Mouse (Mus musculus): ENCODE data around the gene Cnpy1. TPM values are rescaled to one million over a fixed set of nuclear protein-coding genes. Genes with fewer than 3 reads are reported as not detected.

Gene Cnpy1
- polyA plus RNA-seq, 1 experiment from 2014 or later, result 0.21 TPM

DNA sequence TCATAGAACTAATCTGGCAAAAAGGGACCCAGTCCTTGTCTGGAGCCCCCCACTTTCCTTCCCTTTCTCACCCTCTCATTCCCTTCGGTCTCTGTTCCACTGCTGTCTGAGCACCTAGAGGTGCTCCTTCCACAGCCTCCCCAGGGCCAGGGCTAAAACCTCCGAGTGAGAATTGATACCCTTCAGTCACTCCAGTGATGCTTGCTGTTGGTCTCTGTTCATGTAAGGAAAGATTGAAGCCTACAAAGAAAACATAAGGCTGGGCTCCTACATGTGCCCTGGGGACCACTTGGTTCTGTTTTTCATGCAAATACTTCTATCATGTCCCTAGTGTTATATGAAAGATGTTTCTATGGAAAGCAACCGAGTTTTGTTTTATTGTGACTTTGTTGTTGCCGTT lies 69.6 kb downstream of the Cnpy1 start:
- DNase-seq (ENCODE audit: low spot score) (no peak), ATAC-seq (ENCODE audit: low FRiP score, low TSS enrichment) (no peak)
- Histone ChIP-seq H3K9me3 (ENCODE audit: control insufficient read depth, low read length) (no peaks in the 10 kb centered on the region), H3K9ac (ENCODE audit: low read length) (no peak overlapping the region), H3K27me3 (ENCODE audit: control insufficient read depth, insufficient read depth, low read length) (peaks cover 26% of the 10 kb centered on the region; the same call in 1 of the 2 replicates), H3K4me1 (replicated peaks; ENCODE audit: control insufficient read depth, insufficient read depth) (no peaks in the 10 kb centered on the region), H3K4me2 (replicated peaks; ENCODE audit: low read depth) (no peak overlapping the region), H3K36me3 (ENCODE audit: control insufficient read depth, insufficient read depth, low read length) (no peaks in the 10 kb centered on the region), H3K4me3 (ENCODE audit: low read depth, low read length) (no peak overlapping the region; the same call in 1 of the 2 replicates), H3K27ac (replicated peaks) (no peak overlapping the region)
- 8% methylated on average over 4 of the region's 4 CpGs for WGBS
- TF ChIP-seq EP300 (optimal IDR thresholded peaks at IDR 0.05) (no peak), CTCF (IDR thresholded peaks at IDR 0.05; ENCODE audit: low read depth) (no peak)

DNA sequence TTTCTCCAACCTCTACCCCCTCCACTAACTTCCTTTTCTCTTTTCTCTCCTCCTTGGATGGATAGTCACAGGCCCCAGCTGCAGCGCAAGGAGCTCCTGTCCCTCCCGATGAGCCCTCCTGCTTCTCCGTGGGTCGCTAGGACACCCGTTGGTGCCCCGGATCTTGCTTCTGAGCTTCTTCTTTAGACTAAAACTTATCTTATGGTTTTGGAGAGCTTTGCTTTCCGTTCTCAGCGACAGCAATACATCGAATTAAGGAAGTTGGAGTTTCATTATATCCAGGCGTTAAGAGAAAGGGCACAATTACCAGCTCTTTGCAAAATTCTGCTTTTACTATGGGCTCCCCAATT lies 70.1 kb downstream of the Cnpy1 start:
- Histone ChIP-seq H3K27me3 (ENCODE audit: control insufficient read depth, insufficient read depth, low read length) (peaks cover 28% of the 10 kb centered on the region; the same call in 1 of the 2 replicates), H3K36me3 (ENCODE audit: control insufficient read depth, insufficient read depth, low read length) (no peaks in the 10 kb centered on the region), H3K4me1 (replicated peaks; ENCODE audit: control insufficient read depth, insufficient read depth) (no peaks in the 10 kb centered on the region), H3K9me3 (ENCODE audit: control insufficient read depth, low read length) (no peaks in the 10 kb centered on the region), H3K9ac (ENCODE audit: low read length) (no peak overlapping the region), H3K4me3 (ENCODE audit: low read depth, low read length) (no peak overlapping the region; the same call in 1 of the 2 replicates), H3K4me2 (replicated peaks; ENCODE audit: low read depth) (no peak overlapping the region), H3K27ac (replicated peaks) (no peak overlapping the region)
- no peak for TF ChIP-seq CTCF (IDR thresholded peaks at IDR 0.05; ENCODE audit: low read depth)
- no peak for TF ChIP-seq EP300 (optimal IDR thresholded peaks at IDR 0.05)
- ATAC-seq (ENCODE audit: low FRiP score, low TSS enrichment) (no peak), DNase-seq (ENCODE audit: low spot score) (no peak)
- 5% methylated on average over 10 of the region's 10 CpGs for WGBS

DNA sequence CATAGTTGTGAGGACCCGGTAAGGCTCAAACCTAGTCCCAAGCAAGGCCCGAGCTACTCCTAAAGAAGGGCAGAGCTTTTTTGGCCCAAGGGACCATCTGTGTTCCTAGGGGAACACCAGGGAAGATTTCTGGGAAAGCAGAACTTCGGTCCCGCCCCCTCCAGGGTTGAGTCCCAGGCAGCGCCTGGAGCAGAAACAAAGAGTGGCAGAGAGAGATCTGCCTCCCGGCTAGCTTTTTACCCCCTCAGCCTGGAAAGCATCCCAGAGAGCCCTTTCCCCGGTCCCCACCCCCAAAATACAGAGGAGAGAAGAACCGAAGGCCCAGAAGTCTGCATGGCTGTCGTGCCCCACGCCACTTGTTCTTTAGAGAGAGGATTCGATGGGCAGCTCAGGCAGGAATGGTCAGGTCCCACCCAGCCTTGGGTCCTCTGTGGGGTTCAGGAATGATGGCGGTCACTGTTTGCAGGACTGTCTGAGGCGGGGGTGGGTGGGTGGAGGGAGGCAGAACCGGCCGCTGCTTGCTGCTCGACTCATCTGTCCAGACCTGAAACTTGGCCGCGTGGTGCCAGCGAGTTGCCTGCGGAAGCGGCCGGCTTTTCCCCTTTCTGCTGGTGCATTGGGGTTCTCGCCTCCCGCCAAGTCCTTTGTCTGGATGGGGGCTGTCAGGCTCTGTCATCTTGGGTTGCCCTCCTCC lies 70.6 kb downstream of the Cnpy1 start:
- Histone ChIP-seq H3K27ac (replicated peaks) (no peak overlapping the region), H3K4me1 (replicated peaks; ENCODE audit: control insufficient read depth, insufficient read depth) (no peaks in the 10 kb centered on the region), H3K4me3 (ENCODE audit: low read depth, low read length) (no peak overlapping the region), H3K36me3 (ENCODE audit: control insufficient read depth, insufficient read depth, low read length) (no peaks in the 10 kb centered on the region), H3K4me2 (replicated peaks; ENCODE audit: low read depth) (no peak overlapping the region), H3K9ac (ENCODE audit: low read length) (no peak overlapping the region), H3K27me3 (ENCODE audit: control insufficient read depth, insufficient read depth, low read length) (peaks cover 28% of the 10 kb centered on the region; the same call in 1 of the 2 replicates), H3K9me3 (ENCODE audit: control insufficient read depth, low read length) (no peaks in the 10 kb centered on the region)
- TF ChIP-seq CTCF (IDR thresholded peaks at IDR 0.05; ENCODE audit: low read depth), result no peak
- no peak for TF ChIP-seq EP300 (optimal IDR thresholded peaks at IDR 0.05)
- ATAC-seq (ENCODE audit: low FRiP score, low TSS enrichment) (no peak), DNase-seq (ENCODE audit: low spot score) (no peak)
- under 1% methylated on average over 24 of the region's 24 CpGs for WGBS

DNA sequence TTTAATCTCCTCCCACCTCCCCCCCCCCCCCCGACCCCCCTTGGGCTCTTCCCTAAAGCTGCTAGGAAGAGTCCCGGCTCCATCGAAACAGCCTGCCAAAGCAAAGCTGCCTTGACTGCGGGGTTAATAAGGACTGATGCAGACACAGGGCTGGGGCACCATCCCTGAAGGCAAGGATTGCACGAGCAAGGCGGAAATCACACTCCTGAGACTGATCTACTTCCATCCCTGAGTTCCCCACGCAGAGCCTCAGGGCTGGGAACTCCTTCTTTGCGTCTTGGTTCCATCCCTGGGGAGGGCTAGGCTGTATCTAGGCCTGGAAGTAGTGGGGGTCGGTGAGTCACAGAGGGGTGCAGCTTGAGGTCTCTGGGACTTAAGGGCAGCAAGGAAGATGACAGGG lies 71.5 kb downstream of the Cnpy1 start:
- no peaks in the 10 kb centered on the region for H3K36me3 ChIP-seq (ENCODE audit: control insufficient read depth, insufficient read depth, low read length)
- DNase-seq (ENCODE audit: low spot score) (no peak), ATAC-seq (ENCODE audit: low FRiP score, low TSS enrichment) (no peak)
- H3K9me3 ChIP-seq (ENCODE audit: control insufficient read depth, low read length), result no peaks in the 10 kb centered on the region
- no peak overlapping the region for H3K4me2 ChIP-seq (replicated peaks; ENCODE audit: low read depth)
- 0% methylated on average over 8 of the region's 9 CpGs for WGBS
- TF ChIP-seq CTCF (IDR thresholded peaks at IDR 0.05; ENCODE audit: low read depth) (no peak), EP300 (optimal IDR thresholded peaks at IDR 0.05) (no peak)
- H3K4me3 ChIP-seq (ENCODE audit: low read depth, low read length), result no peak overlapping the region
- no peaks in the 10 kb centered on the region for H3K4me1 ChIP-seq (replicated peaks; ENCODE audit: control insufficient read depth, insufficient read depth)
- H3K27me3 ChIP-seq (ENCODE audit: control insufficient read depth, insufficient read depth, low read length), result peaks cover 32% of the 10 kb centered on the region; the same call in 1 of the 2 replicates
- H3K27ac ChIP-seq (replicated peaks), result no peak overlapping the region
- H3K9ac ChIP-seq (ENCODE audit: low read length), result no peak overlapping the region

DNA sequence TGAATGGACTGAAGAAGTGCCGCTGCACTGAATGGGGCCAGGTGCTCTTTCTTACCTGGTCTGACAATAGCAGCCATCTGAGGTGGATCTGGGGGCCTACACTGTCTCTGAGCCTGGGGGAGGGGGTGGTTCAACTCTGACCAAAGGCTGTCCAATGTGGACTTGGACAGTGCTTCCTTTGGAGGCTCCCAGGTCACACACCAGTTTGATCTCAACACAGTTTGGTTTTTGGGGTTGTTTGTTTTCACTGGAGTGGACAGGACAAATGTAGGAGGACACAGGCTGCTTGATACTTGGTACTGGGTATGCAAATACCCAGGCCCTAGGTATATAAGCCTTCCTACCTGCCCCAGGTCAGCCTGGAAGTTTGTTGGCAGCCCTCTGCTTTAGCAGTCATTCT lies 71.9 kb downstream of the Cnpy1 start:
- H3K27ac ChIP-seq (replicated peaks), result no peak overlapping the region
- H3K27me3 ChIP-seq (ENCODE audit: control insufficient read depth, insufficient read depth, low read length), result peaks cover 34% of the 10 kb centered on the region; the same call in 1 of the 2 replicates
- DNase-seq (ENCODE audit: low spot score), result no peak
- no peak overlapping the region for H3K4me2 ChIP-seq (replicated peaks; ENCODE audit: low read depth)
- H3K9me3 ChIP-seq (ENCODE audit: control insufficient read depth, low read length), result no peaks in the 10 kb centered on the region
- TF ChIP-seq CTCF (IDR thresholded peaks at IDR 0.05; ENCODE audit: low read depth), result no peak
- no peak for TF ChIP-seq EP300 (optimal IDR thresholded peaks at IDR 0.05)
- no peak overlapping the region for H3K9ac ChIP-seq (ENCODE audit: low read length)
- ATAC-seq (ENCODE audit: low FRiP score, low TSS enrichment), result no peak
- no peaks in the 10 kb centered on the region for H3K4me1 ChIP-seq (replicated peaks; ENCODE audit: control insufficient read depth, insufficient read depth)
- no peaks in the 10 kb centered on the region for H3K36me3 ChIP-seq (ENCODE audit: control insufficient read depth, insufficient read depth, low read length)
- H3K4me3 ChIP-seq (ENCODE audit: low read depth, low read length), result no peak overlapping the region
- WGBS, result 0% methylated on average over 1 of the region's 1 CpGs

DNA sequence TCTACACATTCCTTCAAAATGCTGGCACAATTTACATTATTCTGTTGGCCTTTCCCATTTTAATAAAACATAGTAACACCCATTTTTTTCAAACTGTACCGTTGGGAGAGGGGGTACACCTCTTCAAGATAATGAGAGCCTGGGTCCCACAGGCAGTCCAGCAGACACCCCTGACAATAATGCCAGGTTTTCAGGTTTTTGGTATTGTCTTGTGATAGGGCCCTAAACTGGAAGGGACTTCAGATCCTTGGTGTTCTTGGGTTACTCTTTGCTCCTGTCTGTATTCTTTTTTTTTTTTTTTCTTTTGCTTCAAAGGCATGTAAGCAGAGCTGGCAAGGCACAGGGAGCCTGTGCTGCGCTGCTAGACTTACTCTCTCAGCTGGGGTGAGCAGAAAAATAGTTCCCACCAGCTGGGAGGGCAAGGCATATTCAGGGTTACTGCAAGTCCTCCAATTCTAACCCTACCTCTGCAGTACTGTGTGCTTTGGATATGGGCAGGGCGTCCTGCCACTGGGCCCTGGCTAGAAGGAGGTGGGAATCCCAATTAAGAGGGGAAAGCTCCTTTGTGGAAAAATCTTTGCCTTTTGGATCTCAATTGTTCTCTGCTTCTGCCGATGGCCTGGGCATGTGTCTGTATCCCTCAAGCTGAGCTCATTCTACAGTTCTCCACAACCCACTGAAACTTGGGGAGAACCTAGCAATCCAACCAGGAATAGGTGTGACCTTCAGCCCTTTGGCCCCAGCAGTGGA lies 72.5 kb downstream of the Cnpy1 start:
- 6% methylated on average over 4 of the region's 4 CpGs for WGBS
- Histone ChIP-seq H3K9ac (ENCODE audit: low read length) (no peak overlapping the region), H3K27me3 (ENCODE audit: control insufficient read depth, insufficient read depth, low read length) (peaks cover 35% of the 10 kb centered on the region; the same call in 1 of the 2 replicates), H3K9me3 (ENCODE audit: control insufficient read depth, low read length) (no peaks in the 10 kb centered on the region), H3K4me3 (ENCODE audit: low read depth, low read length) (no peak overlapping the region), H3K4me1 (replicated peaks; ENCODE audit: control insufficient read depth, insufficient read depth) (no peaks in the 10 kb centered on the region), H3K27ac (replicated peaks) (no peak overlapping the region), H3K36me3 (ENCODE audit: control insufficient read depth, insufficient read depth, low read length) (no peaks in the 10 kb centered on the region), H3K4me2 (replicated peaks; ENCODE audit: low read depth) (no peak overlapping the region)
- ATAC-seq (ENCODE audit: low FRiP score, low TSS enrichment) (no peak), DNase-seq (ENCODE audit: low spot score) (no peak)
- no peak for TF ChIP-seq EP300 (optimal IDR thresholded peaks at IDR 0.05)
- no peak for TF ChIP-seq CTCF (IDR thresholded peaks at IDR 0.05; ENCODE audit: low read depth)

Data from stomach, postnatal 0 days (tissue).